Mouse (Mus musculus) cortical plate, adult 2 months (tissue): ENCODE measurements around the gene Snapc2.

Experiments
- CTCF ChIP-seq: fragments of 200-500 bp; IDR thresholded peaks from 2 replicates; pipeline ENCODE4 v1.5.1; 2011; ENCODE audit warnings: mild to moderate bottlenecking, control low read depth, low read length; ENCODE audit not compliant: insufficient read depth; ENCODE audit errors: extremely low read depth
- POLR2A ChIP-seq: fragments of 200-500 bp; IDR thresholded peaks from 2 replicates; pipeline ENCODE4 v1.6.1; 2011; ENCODE audit warnings: mild to moderate bottlenecking, low read length, control low read depth; ENCODE audit not compliant: insufficient read depth; ENCODE audit errors: extremely low read depth

GRCm38 (mm10) chr8:4257350-4257749 is 4.5 kb downstream of the Snapc2 start:
- TF ChIP-seq CTCF (no peak), POLR2A (no peak)
